19 mouse cellular contexts compared by ENCODE assay signal in the genomic region with DNA sequence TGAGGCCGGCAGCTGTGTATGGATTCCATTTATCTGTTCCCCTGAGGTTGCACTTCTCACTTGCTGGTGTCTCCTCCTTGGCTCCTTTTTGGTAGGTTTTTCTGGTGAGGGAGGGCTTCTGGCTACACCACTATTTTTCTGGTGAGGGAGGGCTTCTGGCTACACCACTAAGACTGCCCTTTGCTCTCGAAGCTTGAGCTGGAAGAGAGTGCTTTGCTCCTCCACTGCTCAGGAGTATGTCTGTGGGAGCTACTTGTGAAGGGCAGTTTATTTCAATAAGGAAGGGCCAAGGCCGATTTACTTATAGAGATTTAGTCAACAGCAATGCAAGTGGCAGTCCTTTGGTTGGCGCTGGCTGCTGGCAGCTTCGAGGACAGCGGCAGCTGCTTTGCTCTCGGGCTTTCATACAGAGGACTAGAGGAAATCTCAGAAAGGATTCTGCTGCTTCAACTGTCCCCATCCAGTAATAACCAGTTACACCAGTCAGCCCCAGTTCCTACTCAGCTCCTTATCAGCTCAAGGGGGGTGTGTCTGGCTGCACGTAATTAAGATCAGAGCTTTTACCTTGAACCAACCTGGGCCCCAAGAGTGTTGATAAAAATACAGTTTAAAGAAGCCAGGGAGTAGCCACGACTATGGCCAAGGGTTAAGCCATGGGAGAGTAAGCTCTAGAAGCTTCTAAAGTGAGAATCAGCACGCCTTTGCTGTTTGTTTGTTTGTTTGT. TPM values are rescaled to one million over a fixed set of nuclear protein-coding genes. Genes with fewer than 3 reads are reported as not detected.
A peak's percentile ranks its signal among the peaks of the same experiment; 100 is the strongest.
DNase-seq lines count a peak whose midpoint lies in the region; ATAC-seq and TF ChIP-seq lines count a peak whose summit lies in the region.
"Had no signal": no experiment of that assay in that cellular context is flagged by ENCODE, and none has a peak within 500 bp of the region (broad histone marks: within the 10 kb centered on the region; RNA-seq: fewer than 3 reads in every experiment).

No protein-coding gene starts in this region.

- H3K27ac ChIP-seq in forebrain, embryonic 14.5 days (ENCODE audit: low read depth, low read length) = 0 out of 2 replicates have a peak overlapping the region, but pooled peaks have one; percentile 14
- H3K27ac ChIP-seq in forebrain, embryonic 13.5 days = no peak overlapping the region
- peak overlapping the region; percentile 76 for H3K27ac ChIP-seq in intestine, postnatal 0 days (ENCODE audit: low read depth, low read length)
- H3K27ac ChIP-seq in liver, postnatal 0 days (ENCODE audit: low read depth) = no peak overlapping the region
- H3K27ac ChIP-seq: heart, embryonic 13.5 days; hindbrain, embryonic 10.5 days; layer of hippocampus, adult 2 months; limb, embryonic 13.5 days had no signal

- H3K9ac ChIP-seq in forebrain, embryonic 14.5 days (ENCODE audit: low read length) = no peak overlapping the region
- H3K9ac ChIP-seq in forebrain, embryonic 13.5 days = no peak overlapping the region
- no peak overlapping the region for H3K9ac ChIP-seq in intestine, postnatal 0 days (ENCODE audit: low read depth, low read length)
- no peak overlapping the region for H3K9ac ChIP-seq in liver, postnatal 0 days (replicated peaks)
- H3K9ac ChIP-seq: heart, embryonic 13.5 days; limb, embryonic 13.5 days had no signal

- no peak for DNase-seq in forebrain, embryonic 14.5 days (ENCODE audit: low spot score)
- DNase-seq in G1E (ENCODE audit: low spot score) = no peak
- DNase-seq in liver, postnatal 0 days = no peak
- no peak for DNase-seq in frontal cortex, postnatal 14 days (ENCODE audit: low spot score in 2 of 2)
- no peak for DNase-seq in right cerebral cortex, postnatal 4 days
- DNase-seq: adrenal gland, adult 8-10 months; cerebellum, adult 18-20 months; cerebellum, postnatal 36 days; gastrocnemius, postnatal 10 days; lung, postnatal 10 days had no signal

- peaks cover 34% of the 10 kb centered on the region for H3K4me1 ChIP-seq in forebrain, embryonic 14.5 days (ENCODE audit: control insufficient read depth, insufficient read depth, low read length)
- peaks cover 37% of the 10 kb centered on the region for H3K4me1 ChIP-seq in forebrain, embryonic 13.5 days
- peaks cover 42% of the 10 kb centered on the region for H3K4me1 ChIP-seq in G1E (ENCODE audit: insufficient read depth, low read depth, low read length)
- H3K4me1 ChIP-seq in intestine, postnatal 0 days (replicated peaks; ENCODE audit: control insufficient read depth, insufficient read depth, low read length) = peaks cover 7% of the 10 kb centered on the region; the same call in 1 of the 2 replicates
- H3K4me1 ChIP-seq in liver, postnatal 0 days (ENCODE audit: insufficient read depth) = peaks cover 14% of the 10 kb centered on the region

- no peaks in the 10 kb centered on the region for H3K27me3 ChIP-seq in forebrain, embryonic 14.5 days (replicated peaks; ENCODE audit: control insufficient read depth, insufficient read depth, low read length)
- H3K27me3 ChIP-seq in forebrain, embryonic 13.5 days = no peaks in the 10 kb centered on the region
- peaks cover 2% of the 10 kb centered on the region; the same call in 1 of the 2 replicates for H3K27me3 ChIP-seq in G1E (ENCODE audit: insufficient read depth, low read length)
- H3K27me3 ChIP-seq in intestine, postnatal 0 days (replicated peaks; ENCODE audit: control insufficient read depth, insufficient read depth, low read length) = no peaks in the 10 kb centered on the region
- H3K27me3 ChIP-seq in liver, postnatal 0 days (ENCODE audit: insufficient read depth, low read length) = no peaks in the 10 kb centered on the region
- H3K27me3 ChIP-seq: heart, embryonic 13.5 days; limb, embryonic 13.5 days had no signal

- no peaks in the 10 kb centered on the region for H3K9me3 ChIP-seq in forebrain, embryonic 14.5 days (replicated peaks; ENCODE audit: control insufficient read depth, low read length)
- H3K9me3 ChIP-seq in forebrain, embryonic 13.5 days (replicated peaks) = no peaks in the 10 kb centered on the region
- no peaks in the 10 kb centered on the region for H3K9me3 ChIP-seq in G1E (replicated peaks)
- no peaks in the 10 kb centered on the region for H3K9me3 ChIP-seq in intestine, postnatal 0 days (ENCODE audit: control insufficient read depth)
- no peaks in the 10 kb centered on the region for H3K9me3 ChIP-seq in liver, postnatal 0 days (ENCODE audit: low read length)
- H3K9me3 ChIP-seq: heart, embryonic 13.5 days; hindbrain, embryonic 10.5 days; limb, embryonic 13.5 days had no signal

- WGBS in forebrain, embryonic 14.5 days = 82% methylated on average over 10 of the region's 10 CpGs
- 87% methylated on average over 10 of the region's 10 CpGs for WGBS in forebrain, embryonic 13.5 days
- 39% methylated on average over 10 of the region's 10 CpGs for WGBS in intestine, postnatal 0 days
- 72% methylated on average over 10 of the region's 10 CpGs for whole genome bisulfite sequencing in liver, postnatal 0 days (ENCODE audit: insufficient replicate concordance)

- 0 out of 2 replicates have a peak, but pooled peaks have one; percentile 13 for TF ChIP-seq EP300 in liver, postnatal 0 days (IDR thresholded peaks at IDR 0.05; ENCODE audit: low read depth)

- no peaks in the 10 kb centered on the region for H3K36me3 ChIP-seq in forebrain, embryonic 14.5 days (ENCODE audit: control insufficient read depth, insufficient read depth, low read length)
- H3K36me3 ChIP-seq in forebrain, embryonic 13.5 days (ENCODE audit: poor library complexity, severe bottlenecking) = no peaks in the 10 kb centered on the region
- H3K36me3 ChIP-seq in G1E (replicated peaks) = no peaks in the 10 kb centered on the region
- H3K36me3 ChIP-seq in intestine, postnatal 0 days (ENCODE audit: control insufficient read depth, insufficient read depth) = no peaks in the 10 kb centered on the region
- H3K36me3 ChIP-seq in liver, postnatal 0 days (replicated peaks; ENCODE audit: insufficient read depth, low read length) = no peaks in the 10 kb centered on the region
- H3K36me3 ChIP-seq: hindbrain, embryonic 10.5 days; limb, embryonic 13.5 days had no signal

- no peak for ATAC-seq in forebrain, embryonic 14.5 days
- ATAC-seq in forebrain, embryonic 13.5 days = no peak
- ATAC-seq in G1E (ENCODE audit: extremely low read depth, insufficient number of reproducible peaks, low FRiP score, poor library complexity, severe bottlenecking) = 0 out of 2 replicates have a peak, but pooled peaks have one; percentile 40
- peak; percentile 89 for ATAC-seq in intestine, postnatal 0 days
- ATAC-seq in liver, postnatal 0 days = no peak
- ATAC-seq in monocyte, adult 5-6 weeks (replicated peaks; ENCODE audit: insufficient number of reproducible peaks, low FRiP score, low TSS enrichment, poor library complexity, severe bottlenecking) = no peak
- ATAC-seq: CD4-positive, CD25-positive, alpha-beta regulatory T cell, adult 4 months; forebrain, embryonic 16.5 days had no signal

- no peak for TF ChIP-seq CTCF in G1E (IDR thresholded peaks at IDR 0.05; ENCODE audit: low read depth, low read length)
- TF ChIP-seq CTCF in intestine, postnatal 0 days (IDR thresholded peaks at IDR 0.05; ENCODE audit: low read depth) = 0 out of 2 replicates have a peak, but pooled peaks have one; percentile 1
- no peak for TF ChIP-seq CTCF in liver, postnatal 0 days (IDR thresholded peaks at IDR 0.05; ENCODE audit: low read depth)

- H3K4me2 ChIP-seq in forebrain, embryonic 14.5 days (ENCODE audit: low read length) = no peak overlapping the region
- H3K4me2 ChIP-seq in forebrain, embryonic 13.5 days = no peak overlapping the region
- 0 out of 2 replicates have a peak overlapping the region, but pooled peaks have one; percentile 21 for H3K4me2 ChIP-seq in intestine, postnatal 0 days (replicated peaks; ENCODE audit: low read depth)
- H3K4me2 ChIP-seq in liver, postnatal 0 days (ENCODE audit: low read depth, low read length) = no peak overlapping the region
- H3K4me2 ChIP-seq: heart, embryonic 13.5 days; limb, embryonic 13.5 days had no signal

- H3K4me3 ChIP-seq in forebrain, embryonic 14.5 days (ENCODE audit: low read depth, low read length) = no peak overlapping the region
- H3K4me3 ChIP-seq in forebrain, embryonic 13.5 days = no peak overlapping the region
- H3K4me3 ChIP-seq in G1E (ENCODE audit: low read depth, low read length) = no peak overlapping the region
- no peak overlapping the region for H3K4me3 ChIP-seq in intestine, postnatal 0 days (ENCODE audit: low read depth, low read length)
- no peak overlapping the region for H3K4me3 ChIP-seq in liver, postnatal 0 days (ENCODE audit: low read depth, low read length)
- H3K4me3 ChIP-seq: heart, embryonic 13.5 days; hindbrain, embryonic 10.5 days; layer of hippocampus, adult 2 months; limb, embryonic 13.5 days had no signal

RNA-seq across cellular contexts. Expression of a gene that starts 43.6 kb away (rescaled TPM):
- polyA plus RNA-seq in forebrain, embryonic 14.5 days (2014; fragmentation: Nextera tagmentation; extraction: Ambion mirVana) = 62.1 and 75.4 TPM in 2 replicates
- 110 and 115 TPM in 2 replicates for polyA plus RNA-seq in forebrain, embryonic 13.5 days (2015; fragmentation: Nextera tagmentation; extraction: Ambion mirVana)
- 216 and 255 TPM in 2 replicates for total RNA-seq in G1E (2014; fragmentation: Nextera tagmentation)
- total RNA-seq in G1E (2017) = 176 and 270 TPM in 2 replicates
- polyA plus RNA-seq in G1E (2012) = 71.6 and 93.3 TPM in 2 replicates
- 65.5 and 75.2 TPM in 2 replicates for polyA plus RNA-seq in intestine, postnatal 0 days (2015; fragmentation: Nextera tagmentation; extraction: Ambion mirVana)
- 39.0 and 41.2 TPM in 2 replicates for polyA plus RNA-seq in liver, postnatal 0 days (2015; fragmentation: Nextera tagmentation; extraction: Ambion mirVana)
- total RNA-seq in monocyte, adult 5-6 weeks (2017) = 238 to 392 TPM (median 322 TPM) in 3 replicates

Comparison
In these comparisons a context has a peak if more than half of its experiments do, and no peak if none do; other contexts are left out.
1. H3K27ac ChIP-seq: peak in forebrain, embryonic 14.5 days (single experiment) and intestine, postnatal 0 days (single experiment); none in forebrain, embryonic 13.5 days (single experiment) and liver, postnatal 0 days (single experiment).
2. ATAC-seq: peak in G1E (single experiment) and intestine, postnatal 0 days (single experiment); none in forebrain, embryonic 14.5 days (single experiment), forebrain, embryonic 13.5 days (single experiment), liver, postnatal 0 days (single experiment) and monocyte, adult 5-6 weeks (single experiment).